Mouse (Mus musculus) limb, embryonic 10.5 days (tissue): Measurements from ENCODE around the gene Ccdc134. TPM values are rescaled to one million over a fixed set of nuclear protein-coding genes. Genes with fewer than 3 reads are reported as not detected.
"Not testable (repeated sequence)": the region's sequence is repeated elsewhere in the genome, so short reads cannot be mapped to it uniquely, and the experiment has no call there.

Source experiments
- DNase-seq: peaks from one replicate; pipeline ENCODE4 v3.0.0-alpha.2; 2017; ENCODE audit warnings: low spot score
- H3K27ac ChIP-seq: fragments of 300-500 bp; sonication (generic); 2 replicates; pipeline ENCODE4 v1.5.1; 2016; ENCODE audit warnings: mild to moderate bottlenecking
- H3K27me3 ChIP-seq: fragments of 300-500 bp; sonication (generic); 2 replicates; pipeline ENCODE4 v1.6.1; 2016; ENCODE audit warnings: low read depth, mild to moderate bottlenecking; ENCODE audit not compliant: poor library complexity, severe bottlenecking
- H3K36me3 ChIP-seq: fragments of 300-500 bp; sonication (generic); 2 replicates; pipeline ENCODE4 v1.6.1; 2016; ENCODE audit warnings: mild to moderate bottlenecking, moderate library complexity
- H3K4me1 ChIP-seq: fragments of 300-500 bp; sonication (generic); 2 replicates; pipeline ENCODE4 v1.6.1; 2016
- H3K4me3 ChIP-seq: fragments of 300-500 bp; sonication (generic); 2 replicates; pipeline ENCODE4 v1.5.1; 2016; ENCODE audit warnings: mild to moderate bottlenecking, moderate library complexity
- H3K9me3 ChIP-seq: fragments of 300-500 bp; sonication (generic); replicated peaks from 2 replicates; pipeline ENCODE4 v1.6.1; 2016; ENCODE audit warnings: mild to moderate bottlenecking
- WGBS: fragments of 180-500 bp; shearing (Covaris S2); methylation state at CpG from one replicate; pipeline ENCODE4 v1.1.7; 2016; 5-methylcytosine and 5-hydroxymethylcytosine counted together
- polyA plus RNA-seq: library from polyadenylated mRNA; unstranded; fragments of >200 nt; fragmentation: Nextera tagmentation; extraction: Ambion mirVana; gene quantifications from 2 replicates; pipeline ENCODE4 v1.2.1, GENCODE M21; 2016

The Ccdc134 gene
- polyA plus RNA-seq = 22.8 and 23.6 TPM in 2 replicates

- Histone ChIP-seq H3K9me3 (no peaks in the 10 kb centered on the region), H3K36me3 (peaks cover 24% of the 10 kb centered on the region), H3K27ac (peak within 1 kb of the TSS; percentile 89), H3K4me1 (peaks cover 17% of the 10 kb centered on the region), H3K27me3 (no peaks in the 10 kb centered on the region), H3K4me3 (peak within 1 kb of the TSS; percentile 78)
- peak; percentile 99 for DNase-seq
- 1% methylated on average over 74 of the region's 74 CpGs for WGBS
Measured at GRCm38 (mm10) chr15:82127426-82128374, at the start of gene Ccdc134. Gene Ccdc134, plus strand, starts transcription at chr15:82127922.

GRCm38 (mm10) chr15:82079883-82080282 lies 47.8 kb upstream of the Ccdc134 start:
- no peak overlapping the region for H3K27ac ChIP-seq
- WGBS = 67% methylated on average over 10 of the region's 10 CpGs
- H3K9me3 ChIP-seq = no peaks in the 10 kb centered on the region
- no peaks in the 10 kb centered on the region for H3K4me1 ChIP-seq
- no peaks in the 10 kb centered on the region for H3K36me3 ChIP-seq
- peak; percentile 43 for DNase-seq
- H3K27me3 ChIP-seq = 0 out of 2 replicates have a peak, but pooled peaks cover 6% of the 10 kb centered on the region
- no peak overlapping the region for H3K4me3 ChIP-seq

GRCm38 (mm10) chr15:82081161-82081560 lies 46.6 kb upstream of the Ccdc134 start:
- WGBS = 37% methylated on average over 7 of the region's 7 CpGs
- peak; percentile 47 for DNase-seq

GRCm38 (mm10) chr15:82085606-82086005 lies 42.1 kb upstream of the Ccdc134 start:
- DNase-seq = no peak
- no peaks in the 10 kb centered on the region for H3K36me3 ChIP-seq
- no peaks in the 10 kb centered on the region for H3K9me3 ChIP-seq
- H3K4me3 ChIP-seq = no peak overlapping the region
- peaks cover 32% of the 10 kb centered on the region; the same call in 1 of the 2 replicates for H3K27me3 ChIP-seq
- WGBS = 84% methylated on average over 9 of the region's 9 CpGs
- H3K27ac ChIP-seq = no peak overlapping the region
- no peaks in the 10 kb centered on the region for H3K4me1 ChIP-seq

More at GRCm38 (mm10) chr15:82081161-82081560, 46.6 kb upstream of the Ccdc134 start:
- H3K4me1 ChIP-seq = no peaks in the 10 kb centered on the region
- no peak overlapping the region for H3K4me3 ChIP-seq
- H3K36me3 ChIP-seq = no peaks in the 10 kb centered on the region
- H3K27me3 ChIP-seq = 0 out of 2 replicates have a peak, but pooled peaks cover 6% of the 10 kb centered on the region
- H3K9me3 ChIP-seq = no peaks in the 10 kb centered on the region
- no peak overlapping the region for H3K27ac ChIP-seq

GRCm38 (mm10) chr15:82086131-82086530 lies 41.6 kb upstream of the Ccdc134 start:
- H3K27ac ChIP-seq = no peak overlapping the region
- no peak for DNase-seq
- no peak overlapping the region for H3K4me3 ChIP-seq
- no peaks in the 10 kb centered on the region for H3K36me3 ChIP-seq
- 86% methylated on average over 12 of the region's 12 CpGs for WGBS
- no peaks in the 10 kb centered on the region for H3K4me1 ChIP-seq
- no peaks in the 10 kb centered on the region for H3K9me3 ChIP-seq
- H3K27me3 ChIP-seq = peaks cover 32% of the 10 kb centered on the region; the same call in 1 of the 2 replicates

GRCm38 (mm10) chr15:82087266-82087665 lies 40.5 kb upstream of the Ccdc134 start:
- Histone ChIP-seq H3K27ac (no peak overlapping the region), H3K27me3 (peaks cover 32% of the 10 kb centered on the region; the same call in 1 of the 2 replicates), H3K9me3 (no peaks in the 10 kb centered on the region), H3K36me3 (no peaks in the 10 kb centered on the region), H3K4me3 (no peak overlapping the region), H3K4me1 (no peaks in the 10 kb centered on the region)
- WGBS = 17% methylated on average over 10 of the region's 10 CpGs
- DNase-seq = peak; percentile 44

- DNase-seq = no peak
- Histone ChIP-seq H3K4me3 (no peak overlapping the region), H3K9me3 (no peaks in the 10 kb centered on the region), H3K27ac (no peak overlapping the region), H3K27me3 (peaks cover 26% of the 10 kb centered on the region; the same call in 1 of the 2 replicates), H3K4me1 (no peaks in the 10 kb centered on the region), H3K36me3 (no peaks in the 10 kb centered on the region)
- WGBS = 80% methylated on average over 7 of the region's 7 CpGs
Measured at GRCm38 (mm10) chr15:82091061-82091460, 36.7 kb upstream of the Ccdc134 start.

GRCm38 (mm10) chr15:82106953-82107555 lies 20.7 kb upstream of the Ccdc134 start:
- Histone ChIP-seq H3K27ac (peak overlapping the region; percentile 25; the same call in 1 of the 2 replicates), H3K4me3 (no peak overlapping the region), H3K27me3 (peaks cover 3% of the 10 kb centered on the region; the same call in 1 of the 2 replicates), H3K9me3 (no peaks in the 10 kb centered on the region), H3K4me1 (peaks cover 3% of the 10 kb centered on the region; the same call in 1 of the 2 replicates), H3K36me3 (no peaks in the 10 kb centered on the region)
- DNase-seq = peak; percentile 66
- 21% methylated on average over 8 of the region's 8 CpGs for WGBS

GRCm38 (mm10) chr15:82120544-82120943 lies 7.2 kb upstream of the Ccdc134 start:
- H3K36me3 ChIP-seq = no peaks in the 10 kb centered on the region
- no peaks in the 10 kb centered on the region for H3K4me1 ChIP-seq
- no peak for DNase-seq
- no peaks in the 10 kb centered on the region for H3K9me3 ChIP-seq
- 84% methylated on average over 8 of the region's 8 CpGs for WGBS
- no peak overlapping the region for H3K4me3 ChIP-seq
- H3K27me3 ChIP-seq = no peaks in the 10 kb centered on the region
- no peak overlapping the region for H3K27ac ChIP-seq

- Histone ChIP-seq H3K36me3 (peaks cover 16% of the 10 kb centered on the region), H3K4me1 (peaks cover 17% of the 10 kb centered on the region)
- not testable (repeated sequence) for DNase-seq, H3K27ac ChIP-seq, H3K27me3 ChIP-seq, H3K9me3 ChIP-seq, H3K4me3 ChIP-seq
- WGBS = 92% methylated on average over 4 of the region's 4 CpGs
Measured at GRCm38 (mm10) chr15:82126690-82127089, 1.0 kb upstream of the Ccdc134 start.

- DNase-seq = no peak
- Histone ChIP-seq H3K36me3 (peaks cover 28% of the 10 kb centered on the region), H3K27ac (peak overlapping the region; percentile 89), H3K9me3 (no peaks in the 10 kb centered on the region), H3K4me1 (peaks cover 17% of the 10 kb centered on the region), H3K4me3 (peak overlapping the region; percentile 78), H3K27me3 (no peaks in the 10 kb centered on the region)
- 3% methylated on average over 5 of the region's 5 CpGs for WGBS
Measured at GRCm38 (mm10) chr15:82128398-82128797, 676 bp downstream of the Ccdc134 start.

- H3K9me3 ChIP-seq = no peaks in the 10 kb centered on the region
- 70% methylated on average over 7 of the region's 7 CpGs for WGBS
- H3K4me1 ChIP-seq = peaks cover 17% of the 10 kb centered on the region
Measured at GRCm38 (mm10) chr15:82130599-82130998, 2.9 kb downstream of the Ccdc134 start.

GRCm38 (mm10) chr15:82135372-82135771 lies 7.7 kb downstream of the Ccdc134 start:
- WGBS = 96% methylated on average over 4 of the region's 4 CpGs
- H3K4me1 ChIP-seq = no peaks in the 10 kb centered on the region
- H3K36me3 ChIP-seq = peaks cover 61% of the 10 kb centered on the region
- no peak overlapping the region for H3K4me3 ChIP-seq
- no peaks in the 10 kb centered on the region for H3K27me3 ChIP-seq
- H3K27ac ChIP-seq = no peak overlapping the region
- DNase-seq = no peak
- H3K9me3 ChIP-seq = no peaks in the 10 kb centered on the region

More at GRCm38 (mm10) chr15:82130599-82130998, 2.9 kb downstream of the Ccdc134 start:
- DNase-seq = no peak
- no peaks in the 10 kb centered on the region for H3K27me3 ChIP-seq
- peaks cover 42% of the 10 kb centered on the region for H3K36me3 ChIP-seq
- H3K27ac ChIP-seq = no peak overlapping the region
- H3K4me3 ChIP-seq = no peak overlapping the region
